Mouse (Mus musculus) myocyte (in vitro differentiated cells): ENCODE measurements around the gene Cmtm2b. TPM values are rescaled to one million over a fixed set of nuclear protein-coding genes. Genes with fewer than 3 reads are reported as not detected.

Source experiments
- H3K27me3 ChIP-seq: one replicate; pipeline ENCODE4 v1.6.1; 2011; ENCODE audit not compliant: control insufficient read depth, insufficient read depth, insufficient read length
- H3K36me3 ChIP-seq: one replicate; pipeline ENCODE4 v1.6.1; 2011; ENCODE audit not compliant: control insufficient read depth, insufficient read depth
- H3K4me2 ChIP-seq: one replicate; pipeline ENCODE4 v1.6.1; 2011; ENCODE audit warnings: low read depth, control low read depth
- H3K4me3 ChIP-seq: one replicate; pipeline ENCODE4 v1.5.1; 2011; ENCODE audit warnings: mild to moderate bottlenecking, control low read depth, moderate library complexity
- H3K79me2 ChIP-seq: one replicate; pipeline ENCODE4 v1.6.1; 2011; ENCODE audit not compliant: control insufficient read depth, insufficient read depth
- H3ac ChIP-seq: one replicate; pipeline ENCODE4 v1.6.1; 2011; ENCODE audit not compliant: control insufficient read depth, insufficient read length
- CEBPB ChIP-seq: IDR thresholded peaks from 2 replicates; pipeline ENCODE4 v1.6.1; 2011; ENCODE audit warnings: mild to moderate bottlenecking, moderate library complexity; ENCODE audit not compliant: poor library complexity, insufficient read depth, severe bottlenecking
- E2F4 ChIP-seq: IDR thresholded peaks from one replicate; pipeline ENCODE4 v1.6.1; 2011; ENCODE audit warnings: mild to moderate bottlenecking, control low read depth, moderate library complexity; ENCODE audit not compliant: insufficient read depth
- MAX ChIP-seq: IDR thresholded peaks from one replicate; pipeline ENCODE4 v1.6.1; 2011; ENCODE audit warnings: low read depth, mild to moderate bottlenecking, control low read depth
- MYOD1 ChIP-seq, 3 experiments: IDR thresholded peaks; one replicate each; pipeline ENCODE4 v1.6.1; 2011; ENCODE audit warnings: control low read depth in 2 of 3, low read depth in 2 of 3, mild to moderate bottlenecking in 2 of 3, moderate library complexity in 1 of 3; ENCODE audit not compliant: insufficient read length in 2 of 3, control insufficient read depth in 1 of 3
- MYOG ChIP-seq, 3 experiments: IDR thresholded peaks; one replicate each; pipeline ENCODE4 v1.6.1; 2011; ENCODE audit warnings: control low read depth in 2 of 3, low read depth in 2 of 3, mild to moderate bottlenecking in 2 of 3; ENCODE audit not compliant: insufficient read length in 2 of 3, control insufficient read depth in 1 of 3, insufficient read depth in 1 of 3
- POLR2A ChIP-seq: IDR thresholded peaks from one replicate; pipeline ENCODE4 v1.6.1; 2011; ENCODE audit warnings: low read depth, mild to moderate bottlenecking, control low read depth, moderate library complexity; ENCODE audit not compliant: insufficient read length
- POLR2AphosphoS2 ChIP-seq: IDR thresholded peaks from one replicate; pipeline ENCODE4 v1.6.1; 2011; ENCODE audit warnings: low read depth, control low read depth; ENCODE audit not compliant: insufficient read length
- REST ChIP-seq: IDR thresholded peaks from one replicate; pipeline ENCODE4 v1.6.1; 2011; ENCODE audit warnings: mild to moderate bottlenecking, control low read depth, moderate library complexity; ENCODE audit not compliant: insufficient read depth, insufficient read length
- SRF ChIP-seq: IDR thresholded peaks from one replicate; pipeline ENCODE4 v1.6.1; 2011; ENCODE audit warnings: low read depth; ENCODE audit not compliant: control insufficient read depth, insufficient read length
- TCF12 ChIP-seq: IDR thresholded peaks from one replicate; pipeline ENCODE4 v1.6.1; 2011; ENCODE audit warnings: mild to moderate bottlenecking, control low read depth; ENCODE audit not compliant: poor library complexity, insufficient read depth, severe bottlenecking
- TCF3 ChIP-seq: IDR thresholded peaks from one replicate; pipeline ENCODE4 v1.6.1; 2011; ENCODE audit warnings: low read depth, control low read depth; ENCODE audit not compliant: insufficient read length
- USF1 ChIP-seq: IDR thresholded peaks from one replicate; pipeline ENCODE4 v1.6.1; 2011; ENCODE audit warnings: low read depth, mild to moderate bottlenecking, control low read depth, moderate library complexity
- polyA plus RNA-seq: library from polyadenylated mRNA; unstranded; fragments of >200 nt; fragmentation: generic; extraction: Trizol; gene quantifications from one replicate; pipeline ENCODE4 v1.2.1, GENCODE M21; 2012; ENCODE audit warnings: missing spikeins

The Cmtm2b gene
- polyA plus RNA-seq, 1 experiment, result not detected

DNA sequence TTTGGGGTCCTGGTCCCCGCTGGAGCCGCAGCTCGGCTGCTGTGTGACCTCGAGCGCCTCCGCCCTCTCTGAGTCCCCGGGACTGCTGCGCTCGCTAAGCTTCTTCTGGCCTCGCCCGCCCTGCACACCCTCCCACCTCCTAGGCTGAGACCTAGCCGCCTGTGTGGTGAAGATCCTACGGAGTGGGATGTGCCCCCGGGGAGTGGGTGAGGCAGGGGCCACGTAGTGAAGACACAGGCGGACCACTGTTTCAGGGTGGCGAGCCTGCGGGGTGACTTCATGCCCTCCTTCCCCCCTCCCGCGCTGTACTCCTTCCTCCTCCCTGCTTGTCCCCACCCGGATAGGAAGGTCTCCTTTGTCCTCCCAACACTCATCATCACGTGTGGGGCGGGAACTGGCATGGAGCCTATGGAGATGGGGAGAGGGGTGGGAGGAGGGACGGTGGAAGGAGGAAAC is 19.1 kb downstream of the Cmtm2b start:
- no peaks in the 10 kb centered on the region for H3K79me2 ChIP-seq
- H3ac ChIP-seq, result peak overlapping the region; percentile 28
- H3K27me3 ChIP-seq, result no peaks in the 10 kb centered on the region
- no peaks in the 10 kb centered on the region for H3K36me3 ChIP-seq
- peak overlapping the region; percentile 68 for H3K4me3 ChIP-seq
- no peak for TF ChIP-seq TCF3
- TF ChIP-seq USF1, result peak; percentile 87
- peak; percentile 83 for TF ChIP-seq POLR2AphosphoS2
- TF ChIP-seq POLR2A, result peak; percentile 77
- no peak for TF ChIP-seq MAX
- peak overlapping the region; percentile 73 for H3K4me2 ChIP-seq

DNA sequence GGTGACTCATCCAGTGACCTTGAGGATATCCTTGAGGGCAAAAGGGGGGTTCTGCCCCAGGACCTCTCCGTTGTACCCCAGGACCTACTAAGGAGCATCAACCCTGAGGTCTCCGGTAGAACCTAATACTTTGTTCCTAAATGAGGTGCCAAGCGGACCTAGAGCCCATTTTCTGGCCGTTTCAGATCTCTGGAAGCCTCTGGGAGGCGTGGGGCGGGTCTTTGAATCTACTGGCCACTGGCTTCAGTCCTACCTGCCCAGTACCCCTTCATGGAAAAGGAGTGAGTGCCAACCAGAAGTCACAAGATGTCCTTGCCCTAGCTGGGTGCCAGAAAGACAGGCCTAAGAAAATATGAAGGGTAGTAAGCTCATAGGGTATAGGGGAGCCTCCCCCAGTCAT is 19.6 kb downstream of the Cmtm2b start:
- no peak for TF ChIP-seq SRF
- TF ChIP-seq MAX, result no peak
- TF ChIP-seq POLR2A, result no peak
- TF ChIP-seq REST, result no peak
- no peak for TF ChIP-seq E2F4
- TF ChIP-seq POLR2AphosphoS2, result no peak
- no peak for TF ChIP-seq TCF12
- no peak for TF ChIP-seq TCF3
- TF ChIP-seq USF1, result no peak
- no peak for TF ChIP-seq CEBPB
- no peak for TF ChIP-seq MYOD1 (IDR thresholded peaks at IDR 0.05; ENCODE audit: control insufficient read depth in 1 of 3, insufficient read length in 2 of 3, low read depth in 2 of 3)
- TF ChIP-seq MYOG (IDR thresholded peaks at IDR 0.05; ENCODE audit: control insufficient read depth in 1 of 3, insufficient read depth in 1 of 3, insufficient read length in 2 of 3, low read depth in 2 of 3), result no peak
- Histone ChIP-seq H3K36me3 (no peaks in the 10 kb centered on the region), H3ac (peak overlapping the region; percentile 28), H3K79me2 (no peaks in the 10 kb centered on the region), H3K4me2 (peak overlapping the region; percentile 73), H3K4me3 (peak overlapping the region; percentile 68), H3K27me3 (no peaks in the 10 kb centered on the region)

DNA sequence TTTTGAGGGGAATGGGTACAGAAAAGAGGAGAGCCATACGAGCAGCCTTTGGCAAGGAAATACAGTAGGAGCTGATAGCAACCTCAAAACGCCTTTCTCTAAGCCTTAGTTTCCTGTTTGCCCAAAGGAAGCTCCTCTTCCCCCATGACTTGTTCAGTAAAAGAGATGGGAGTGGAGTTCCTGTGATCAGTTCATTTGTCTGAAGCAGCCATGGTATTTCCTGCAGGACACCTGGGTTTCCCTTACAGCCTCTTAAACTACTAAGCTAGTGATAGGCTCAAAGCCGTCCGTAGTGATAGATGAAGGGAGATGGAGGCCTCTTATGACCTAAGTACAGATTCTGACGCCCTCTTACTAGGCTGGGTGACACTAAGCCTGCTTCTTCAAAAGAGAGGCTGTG is 20.4 kb downstream of the Cmtm2b start:
- Histone ChIP-seq H3K4me2 (no peak overlapping the region), H3ac (no peak overlapping the region), H3K36me3 (no peaks in the 10 kb centered on the region), H3K27me3 (no peaks in the 10 kb centered on the region), H3K4me3 (no peak overlapping the region), H3K79me2 (no peaks in the 10 kb centered on the region)
- no peak for TF ChIP-seq MYOD1 (IDR thresholded peaks at IDR 0.05; ENCODE audit: control insufficient read depth in 1 of 3, insufficient read length in 2 of 3, low read depth in 2 of 3)

DNA sequence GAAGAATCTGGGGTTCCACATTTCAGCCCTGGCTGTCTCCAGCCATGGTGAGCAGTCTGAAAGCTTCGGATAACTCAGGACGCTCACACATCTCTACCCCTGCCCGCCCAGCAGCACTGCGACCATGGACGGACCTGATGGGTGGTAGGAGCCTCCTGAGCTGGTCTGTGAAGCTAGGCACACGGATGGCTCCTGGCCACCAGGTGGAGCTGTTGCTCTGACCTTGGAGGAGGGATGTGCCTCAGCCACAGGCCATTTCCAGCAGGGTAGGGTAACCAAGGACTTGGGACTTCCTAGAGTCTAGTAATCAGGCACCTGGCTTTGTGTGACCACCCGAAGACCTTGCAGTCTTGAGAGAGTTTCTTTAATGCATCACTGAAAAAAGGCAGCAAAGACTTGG is 21.9 kb downstream of the Cmtm2b start:
- Histone ChIP-seq H3K27me3 (no peaks in the 10 kb centered on the region), H3ac (no peak overlapping the region), H3K4me3 (no peak overlapping the region), H3K36me3 (no peaks in the 10 kb centered on the region), H3K4me2 (no peak overlapping the region), H3K79me2 (no peaks in the 10 kb centered on the region)
- peak; percentile 60 for TF ChIP-seq POLR2AphosphoS2
- no peak for TF ChIP-seq MAX
- TF ChIP-seq POLR2A, result peak; percentile 40

DNA sequence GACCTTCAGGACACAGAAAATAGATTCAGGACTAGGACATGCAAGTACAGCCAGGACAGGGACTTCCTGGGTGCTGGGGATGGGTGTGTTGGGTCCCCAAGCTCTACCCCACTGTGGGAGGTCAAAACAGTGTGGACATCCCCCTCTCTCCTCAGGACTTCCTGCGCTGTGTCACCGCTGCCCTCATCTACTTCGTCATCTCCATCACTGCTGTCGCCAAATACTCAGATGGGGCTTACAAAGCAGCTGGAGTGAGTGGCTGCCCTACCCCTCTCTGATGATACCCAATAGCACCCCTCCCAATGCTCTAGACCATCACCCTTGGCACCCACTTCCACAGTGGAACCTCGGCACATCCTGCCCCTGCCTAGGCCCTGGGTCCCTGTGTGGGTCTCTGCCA is 22.6 kb downstream of the Cmtm2b start:
- Histone ChIP-seq H3ac (no peak overlapping the region), H3K79me2 (no peaks in the 10 kb centered on the region), H3K4me3 (no peak overlapping the region), H3K27me3 (no peaks in the 10 kb centered on the region), H3K36me3 (no peaks in the 10 kb centered on the region), H3K4me2 (no peak overlapping the region)
- TF ChIP-seq POLR2AphosphoS2, result no peak
- TF ChIP-seq SRF, result no peak
- TF ChIP-seq TCF3, result no peak
- TF ChIP-seq REST, result no peak
- no peak for TF ChIP-seq MYOG (IDR thresholded peaks at IDR 0.05; ENCODE audit: control insufficient read depth in 1 of 3, insufficient read depth in 1 of 3, insufficient read length in 2 of 3, low read depth in 2 of 3)
- no peak for TF ChIP-seq USF1
- no peak for TF ChIP-seq MYOD1 (IDR thresholded peaks at IDR 0.05; ENCODE audit: control insufficient read depth in 1 of 3, insufficient read length in 2 of 3, low read depth in 2 of 3)
- TF ChIP-seq CEBPB, result no peak
- no peak for TF ChIP-seq POLR2A
- TF ChIP-seq TCF12, result no peak
- TF ChIP-seq E2F4, result no peak
- no peak for TF ChIP-seq MAX

DNA sequence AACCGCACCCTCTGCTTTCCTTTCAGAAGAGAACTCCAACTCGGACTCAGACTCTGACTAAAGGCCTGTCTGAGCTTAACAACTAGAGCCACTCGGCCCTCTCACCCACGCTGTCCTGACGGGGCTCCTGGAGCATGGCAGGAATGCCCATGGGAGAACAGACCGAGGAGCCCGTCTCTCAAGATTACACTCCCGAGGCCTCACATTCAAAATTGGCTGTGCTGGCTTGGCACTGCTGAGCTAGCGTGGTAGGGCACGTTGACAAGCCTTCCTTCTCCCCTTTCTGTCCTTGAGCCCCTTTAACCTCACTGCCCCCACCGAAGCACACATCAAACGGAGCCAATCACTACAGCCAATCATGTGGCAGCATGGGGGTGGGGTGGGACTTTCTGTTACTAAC is 24.7 kb downstream of the Cmtm2b start:
- TF ChIP-seq POLR2A, result no peak
- no peak for TF ChIP-seq USF1
- no peak for TF ChIP-seq MYOD1 (IDR thresholded peaks at IDR 0.05; ENCODE audit: control insufficient read depth in 1 of 3, insufficient read length in 2 of 3, low read depth in 2 of 3)
- no peak for TF ChIP-seq MAX
- no peak for TF ChIP-seq MYOG (IDR thresholded peaks at IDR 0.05; ENCODE audit: control insufficient read depth in 1 of 3, insufficient read depth in 1 of 3, insufficient read length in 2 of 3, low read depth in 2 of 3)
- no peak for TF ChIP-seq TCF12
- TF ChIP-seq REST, result no peak
- no peak for TF ChIP-seq TCF3
- no peak for TF ChIP-seq E2F4
- TF ChIP-seq CEBPB, result no peak
- no peak overlapping the region for H3K4me3 ChIP-seq
- no peaks in the 10 kb centered on the region for H3K79me2 ChIP-seq
- H3ac ChIP-seq, result no peak overlapping the region
- H3K27me3 ChIP-seq, result no peaks in the 10 kb centered on the region
- no peak overlapping the region for H3K4me2 ChIP-seq
- H3K36me3 ChIP-seq, result no peaks in the 10 kb centered on the region
